ENCODE assay signal across 20 mouse cellular contexts in the genomic region with DNA sequence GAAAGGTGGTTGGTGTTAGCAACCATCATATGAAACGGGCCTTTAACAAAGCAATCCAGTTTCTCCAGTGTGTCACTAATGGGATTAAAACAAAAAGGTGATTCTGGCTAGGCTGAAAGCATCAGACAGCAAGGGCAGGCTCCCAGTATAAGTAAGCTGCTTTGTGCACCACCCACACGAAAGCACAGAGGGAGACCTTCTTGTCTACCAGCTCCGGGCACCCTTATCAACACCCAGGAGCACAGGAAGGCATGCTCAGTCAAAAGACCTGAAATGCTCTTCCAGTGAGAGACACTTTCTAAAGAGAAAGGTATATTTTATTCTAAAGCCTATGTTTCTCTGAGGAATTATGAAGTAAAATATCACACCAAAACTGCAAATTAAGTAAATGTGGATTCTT.
"Had no signal": no experiment of that assay in that cellular context is flagged by ENCODE, and none has a peak within 500 bp of the region (broad histone marks: within the 10 kb centered on the region; RNA-seq: fewer than 3 reads in every experiment).

No protein-coding gene starts in this region.

- H3K4me1 ChIP-seq: limb, embryonic 12.5 days; limb, embryonic 15.5 days had no signal

- H3K27ac ChIP-seq: kidney, postnatal 0 days; left cerebral cortex, adult 2 months; limb, embryonic 12.5 days; limb, embryonic 15.5 days; stomach, postnatal 0 days had no signal

- H3K4me2 ChIP-seq: limb, embryonic 12.5 days; limb, embryonic 15.5 days; lung, embryonic 14.5 days; midbrain, embryonic 11.5 days had no signal

- H3K27me3 ChIP-seq: limb, embryonic 12.5 days; limb, embryonic 15.5 days; megakaryocyte, embryonic 14.5 days had no signal

- ATAC-seq: intestine, postnatal 0 days; lung, postnatal 0 days had no signal

- H3K9me3 ChIP-seq: limb, embryonic 12.5 days; limb, embryonic 15.5 days; megakaryocyte, embryonic 14.5 days had no signal

- DNase-seq: kidney, adult 2 months; kidney, postnatal 36 days; layer of hippocampus, postnatal 36 days; left cerebral cortex, postnatal 4 days; lung, embryonic 14.5 days; midbrain, embryonic 14.5 days; right cerebral cortex, adult 18-20 months; right cerebral cortex, postnatal 14 days; right cerebral cortex, postnatal 4 days; thymus, adult 2 months; thymus, postnatal 14 days had no signal

- H3K4me3 ChIP-seq: left cerebral cortex, adult 2 months; limb, embryonic 12.5 days; limb, embryonic 15.5 days; megakaryocyte, embryonic 14.5 days had no signal

- H3K9ac ChIP-seq: limb, embryonic 12.5 days; limb, embryonic 15.5 days; lung, embryonic 14.5 days had no signal
